Mouse (Mus musculus): ENCODE measurements at regions not wholly inside any gene's neighbourhood (a gene's known extent, or its start where the extent isn't known, plus 50 kb on each side); places are given as distances from the start of the nearest gene placed in this dataset.

DNA sequence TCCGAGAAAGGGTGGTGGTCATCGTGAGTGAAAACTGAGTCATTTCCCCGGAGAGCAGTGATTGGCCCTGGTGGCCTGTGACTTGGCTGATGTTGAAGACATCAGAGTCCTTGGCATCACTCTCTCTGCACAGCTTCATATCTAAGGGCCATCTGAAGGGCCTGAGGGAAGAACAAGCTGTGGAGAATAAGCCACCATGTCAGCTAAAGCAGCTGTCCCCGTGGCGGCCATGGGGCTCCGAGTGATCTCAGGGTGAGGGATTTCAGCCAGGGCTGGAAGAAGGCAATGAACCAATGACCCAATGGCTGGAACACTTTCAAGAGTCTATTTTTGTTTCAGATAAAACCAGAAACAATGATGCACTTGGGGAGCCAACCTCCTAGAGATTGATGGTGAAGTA, 62.2 kb downstream of the Ttc32 start:
- DNase-seq (ENCODE audit: low spot score in 2 of 2), result no peak

DNA sequence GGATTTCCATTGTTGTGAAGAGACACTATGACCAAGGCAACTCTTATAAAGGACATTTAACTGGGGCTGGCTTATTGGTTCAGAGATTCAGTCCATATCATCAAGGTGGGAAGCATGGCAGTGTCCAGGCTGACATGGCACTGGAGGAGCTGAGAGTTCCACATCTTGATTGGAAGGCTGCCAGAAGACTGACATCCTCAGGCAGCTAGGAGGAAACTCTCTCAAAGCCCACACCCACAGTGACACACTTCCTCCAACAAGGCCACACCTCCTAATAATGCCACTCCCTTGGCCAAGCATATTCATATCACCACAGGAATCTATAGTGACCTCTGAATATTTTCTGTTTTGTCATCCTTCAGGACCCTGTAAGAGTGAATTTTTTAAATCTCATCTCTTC, 65.3 kb downstream of the Ttc32 start:
- DNase-seq (ENCODE audit: low spot score in 2 of 2), result no peak

DNA sequence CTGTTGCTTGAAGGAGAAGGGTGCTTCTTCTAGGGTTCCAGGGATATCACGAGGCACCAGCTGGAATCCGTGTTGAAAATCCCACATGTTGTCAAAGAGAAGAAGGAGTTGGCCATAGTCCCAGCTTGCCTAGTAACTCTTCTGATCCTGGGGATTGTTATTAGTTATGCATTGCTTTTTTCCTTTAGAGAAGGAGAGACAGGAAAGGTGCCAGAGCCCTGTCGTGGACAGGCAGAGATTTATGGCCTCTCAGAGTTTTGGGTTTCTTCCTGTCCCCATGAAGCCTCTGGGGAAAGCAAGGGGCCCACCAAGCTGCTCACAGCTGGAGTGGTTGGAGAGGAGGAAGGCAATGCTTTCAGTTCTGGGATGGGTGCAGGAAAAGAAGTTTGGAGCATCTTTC, 76.6 kb downstream of the Ttc32 start:
- DNase-seq (ENCODE audit: low spot score in 2 of 2), result no peak

DNA sequence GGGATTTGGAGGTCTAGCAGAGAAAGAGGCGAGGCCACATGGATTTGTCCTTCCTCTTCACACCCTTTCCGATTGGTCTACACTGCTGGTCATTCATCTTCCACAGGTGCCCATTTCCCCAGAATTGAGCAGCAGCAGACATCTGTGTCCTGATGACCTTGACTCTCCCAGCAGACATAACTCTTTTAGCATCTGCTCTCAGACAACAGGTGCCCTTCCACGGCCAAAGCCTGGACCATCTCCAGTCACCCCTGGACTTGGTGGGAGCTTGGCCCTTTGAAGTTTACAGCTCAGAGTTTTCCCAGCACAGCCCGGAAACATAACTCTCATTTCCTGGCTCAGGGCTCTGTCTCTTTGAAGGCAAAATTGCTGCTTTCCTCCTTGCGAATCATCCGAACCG, 80.0 kb downstream of the Ttc32 start:
- DNase-seq (ENCODE audit: low spot score in 2 of 2), result no peak

- no peak for DNase-seq (ENCODE audit: low spot score in 2 of 2)
Observed at GRCm38 (mm10) chr12:9112161-9112674, 82.4 kb downstream of the Ttc32 start.

- peak; percentile 23 to 58 for DNase-seq (ENCODE audit: low spot score in 2 of 2)
Observed at GRCm38 (mm10) chr12:9113652-9114051, 83.9 kb downstream of the Ttc32 start.

- DNase-seq (ENCODE audit: low spot score in 2 of 2), result no peak
Observed at GRCm38 (mm10) chr12:9114061-9114460, 84.3 kb downstream of the Ttc32 start.

- no peak for DNase-seq (ENCODE audit: low spot score in 2 of 2)
Observed at GRCm38 (mm10) chr12:9118576-9118975, 88.8 kb downstream of the Ttc32 start.

DNA sequence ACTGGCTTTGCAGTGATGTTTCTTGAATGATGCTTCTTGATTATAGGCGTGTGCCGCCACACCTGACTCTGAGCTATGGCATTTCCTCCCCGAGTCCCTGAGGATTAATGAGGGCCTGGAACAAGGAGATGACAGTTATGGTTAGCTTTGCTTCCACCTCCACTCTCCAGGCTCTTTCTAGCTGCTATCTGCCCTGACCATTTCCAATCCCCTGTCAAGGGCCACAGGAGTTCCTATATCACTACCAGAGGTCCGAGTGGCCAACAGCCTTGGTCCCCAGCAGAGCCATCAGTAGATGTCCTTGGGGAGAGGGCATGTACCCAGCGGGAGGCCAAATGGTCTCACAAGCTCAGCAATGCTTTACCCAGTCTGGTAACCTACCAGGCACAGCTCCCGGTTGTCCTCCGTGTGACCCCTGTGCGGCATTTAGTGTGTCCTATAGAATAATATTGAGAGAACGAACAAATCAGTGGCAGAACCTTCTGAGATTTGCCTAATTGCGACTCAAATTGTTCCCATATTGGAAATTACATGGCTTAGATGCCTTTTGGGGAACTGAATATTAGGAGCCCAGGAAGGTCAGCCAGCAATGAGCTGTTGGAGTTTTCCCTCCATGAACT, 98.2 kb downstream of the Ttc32 start:
- no peak for DNase-seq (ENCODE audit: low spot score in 2 of 2)

GRCm38 (mm10) chr12:9128581-9129275, 98.9 kb downstream of the Ttc32 start:
- no peak for DNase-seq (ENCODE audit: low spot score in 2 of 2)

DNA sequence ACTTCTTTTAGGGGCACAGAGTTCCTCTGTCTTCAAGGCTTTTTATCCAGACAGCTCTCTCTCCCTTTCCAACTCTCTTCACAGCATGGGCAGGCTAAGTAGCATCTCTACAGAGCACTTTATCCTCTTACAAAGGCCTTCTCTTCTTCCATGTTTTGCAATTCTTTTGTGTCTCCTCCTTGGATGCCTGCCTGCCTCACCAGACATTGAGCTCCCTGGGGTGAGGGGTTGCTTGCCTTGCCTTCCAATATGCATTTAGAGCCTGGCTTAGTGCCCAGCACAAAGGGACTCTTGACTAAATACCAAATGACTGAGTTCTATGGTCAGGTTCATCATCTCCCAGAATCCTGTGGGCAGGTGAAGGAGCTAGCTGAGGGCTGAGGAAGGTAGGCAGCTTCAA, 102.8 kb downstream of the Ttc32 start:
- no peak for DNase-seq (ENCODE audit: low spot score in 2 of 2)

- DNase-seq (ENCODE audit: low spot score in 2 of 2), result no peak
Observed at GRCm38 (mm10) chr12:9133890-9134870, 104.4 kb downstream of the Ttc32 start.

DNA sequence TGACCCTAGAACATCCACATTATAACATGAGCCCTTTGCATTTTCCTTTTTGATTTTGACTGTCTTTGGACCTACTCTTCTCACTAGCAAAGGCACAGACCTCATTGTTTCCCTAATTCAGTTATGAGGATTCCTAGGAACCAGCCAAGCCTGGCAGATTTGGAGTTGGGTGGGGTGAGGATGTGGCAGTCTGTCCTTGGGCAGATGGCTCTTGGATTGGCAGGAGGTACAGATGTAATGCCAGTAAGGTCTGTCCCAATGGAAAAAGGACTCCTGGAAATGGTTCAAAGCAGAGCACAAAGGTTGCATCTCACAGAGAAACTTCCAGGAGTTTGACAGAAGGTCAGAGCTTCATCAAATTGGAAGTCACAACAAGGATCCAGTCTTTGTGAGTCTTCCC, 121.2 kb downstream of the Ttc32 start:
- no peak for DNase-seq (ENCODE audit: low spot score in 2 of 2)

DNA sequence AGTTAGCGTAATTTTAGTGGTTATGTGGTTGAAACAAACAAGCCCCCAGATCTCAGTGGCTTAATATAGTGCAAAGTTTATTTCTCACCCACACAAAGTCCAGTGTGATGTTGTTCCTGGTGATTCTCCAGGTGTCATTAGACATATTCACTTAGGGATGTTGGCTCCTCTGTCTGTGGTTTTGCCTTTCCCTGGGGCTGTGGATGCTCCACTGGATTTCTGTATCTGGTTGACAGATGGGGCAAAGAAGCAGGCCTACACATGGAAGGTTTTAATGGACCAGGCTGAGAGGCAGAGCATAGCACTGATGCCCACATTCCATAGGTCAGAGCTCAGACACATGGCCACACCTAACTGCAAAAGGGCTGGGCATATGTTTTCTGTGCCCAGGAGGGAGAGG, 121.6 kb downstream of the Ttc32 start:
- DNase-seq (ENCODE audit: low spot score in 2 of 2), result no peak

DNA sequence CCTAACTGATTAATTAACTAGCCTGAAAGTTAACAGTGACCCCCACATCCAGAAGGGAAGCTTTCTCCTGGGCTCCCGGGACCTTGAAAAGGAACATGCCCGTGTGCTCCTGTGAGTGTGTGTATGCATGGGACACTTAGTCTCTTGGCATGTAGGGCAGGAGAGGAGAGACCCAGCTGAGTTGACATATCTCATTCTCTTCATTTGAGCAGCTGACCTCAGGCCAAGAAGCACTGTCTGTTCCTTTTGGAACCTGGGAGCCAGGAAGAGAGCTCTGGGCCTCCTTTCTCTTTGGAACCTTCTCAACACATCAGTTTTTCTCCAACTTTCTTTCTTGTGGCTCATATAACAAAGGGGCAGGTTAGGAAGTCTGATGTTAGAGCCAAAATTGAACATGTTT, 124.7 kb downstream of the Ttc32 start:
- DNase-seq (ENCODE audit: low spot score in 2 of 2), result no peak

- DNase-seq (ENCODE audit: low spot score in 2 of 2), result no peak
Observed at GRCm38 (mm10) chr12:9156794-9157193, 127.0 kb downstream of the Ttc32 start.

DNA sequence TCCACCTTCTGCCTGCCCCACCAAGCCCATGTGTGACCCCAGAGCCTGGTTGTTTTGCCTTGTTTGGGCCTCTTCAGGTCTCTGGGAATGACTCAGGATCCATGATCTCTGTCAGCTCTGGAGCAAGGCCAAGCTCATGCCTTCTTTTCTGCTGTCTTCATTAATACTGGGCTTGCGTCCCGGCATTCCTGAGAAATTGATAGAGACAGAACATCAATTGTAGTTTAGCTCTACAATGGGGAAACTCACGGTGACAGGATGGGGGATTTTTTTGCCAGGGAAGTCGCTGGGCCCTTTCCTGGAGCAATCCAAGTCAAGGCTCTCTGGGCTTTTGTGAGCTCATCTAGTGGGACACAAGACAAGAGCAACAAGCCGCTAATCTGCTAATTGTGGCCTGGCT, 129.0 kb downstream of the Ttc32 start:
- no peak for DNase-seq (ENCODE audit: low spot score in 2 of 2)

DNA sequence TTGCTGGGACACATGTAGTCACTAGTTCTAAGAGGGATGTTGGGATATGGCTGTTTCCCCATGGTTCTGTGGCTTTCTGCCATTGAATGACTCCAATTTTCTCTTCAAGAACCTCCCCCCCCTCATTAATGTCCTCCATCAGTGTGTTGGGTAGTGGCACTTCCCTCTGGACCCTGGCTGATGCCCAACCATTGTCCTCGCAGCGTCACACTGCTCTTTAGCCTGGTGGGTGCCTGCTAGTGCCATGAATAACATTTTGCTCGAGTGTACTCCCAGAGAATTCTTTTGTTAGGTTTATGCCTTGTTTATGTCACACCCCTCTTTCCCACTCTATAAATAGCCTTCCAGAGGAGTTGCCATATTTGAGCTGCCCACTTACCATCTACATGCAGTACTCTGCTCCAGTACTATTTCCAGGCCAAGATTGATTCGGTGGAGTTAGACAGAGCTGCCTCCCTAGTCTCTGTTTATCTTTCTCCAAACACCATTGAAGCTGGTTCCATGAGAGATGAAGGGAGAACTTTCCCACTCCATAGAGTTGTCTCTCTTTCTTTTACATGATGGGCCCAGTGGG, 135.7 kb downstream of the Ttc32 start:
- no peak for DNase-seq (ENCODE audit: low spot score in 2 of 2)

DNA sequence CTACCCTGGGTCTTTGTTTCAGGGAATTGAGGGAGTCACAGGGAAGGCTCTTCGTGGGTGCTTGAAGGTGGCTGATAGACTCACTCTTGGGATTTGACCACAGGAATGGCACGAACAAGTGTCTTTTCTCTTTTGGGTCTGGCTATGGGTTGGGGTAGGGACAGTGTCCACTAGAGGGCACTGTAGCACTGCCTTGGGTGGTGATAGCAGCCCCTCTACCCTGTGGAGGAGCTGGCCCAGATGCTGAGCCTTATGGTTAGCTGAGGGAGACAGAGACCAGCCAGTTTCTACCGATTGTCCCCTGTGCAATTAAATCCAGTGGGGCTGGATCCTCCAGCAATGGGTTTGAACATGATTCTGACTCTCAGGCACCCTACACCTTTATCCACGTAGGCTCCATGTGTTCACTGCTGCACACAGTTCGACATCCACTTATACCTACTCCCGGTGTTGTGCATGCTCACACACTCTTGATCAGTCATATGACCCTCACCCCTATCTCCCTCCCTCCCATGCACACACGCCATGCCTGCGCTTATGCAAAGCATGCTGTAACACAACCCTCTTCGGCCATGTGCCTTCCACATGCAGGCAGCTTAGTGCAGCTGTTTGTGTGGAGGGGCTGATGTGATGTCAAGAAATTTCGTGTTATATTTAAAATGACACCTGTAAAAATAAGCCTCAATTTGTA, 136.6 kb downstream of the Ttc32 start:
- no peak for DNase-seq (ENCODE audit: low spot score in 2 of 2)

GRCm38 (mm10) chr12:9169008-9169407, 139.2 kb downstream of the Ttc32 start:
- no peak for DNase-seq (ENCODE audit: low spot score in 2 of 2)

DNA sequence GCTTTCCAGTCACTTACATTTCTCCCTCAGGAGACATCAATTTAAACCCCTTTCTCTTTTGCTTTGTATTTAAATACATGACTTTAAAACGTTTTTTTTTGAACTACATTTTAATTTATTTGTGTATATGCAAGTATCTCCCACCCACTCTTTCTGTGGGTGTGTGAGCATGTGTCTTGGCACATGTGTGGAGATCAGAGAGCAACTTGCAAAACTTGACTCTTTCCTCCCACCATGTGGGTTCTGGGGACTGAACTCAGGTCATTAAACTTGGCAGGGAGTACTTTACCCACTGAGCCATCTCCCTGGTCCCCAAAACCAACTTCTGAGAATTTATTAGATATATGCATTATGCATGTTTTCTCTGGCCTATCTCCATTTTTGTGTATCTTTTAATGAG, 143.9 kb downstream of the Ttc32 start:
- no peak for DNase-seq (ENCODE audit: low spot score in 2 of 2)
